Mouse (Mus musculus): ENCODE results near the gene Ttc28. TPM values are rescaled to one million over a fixed set of nuclear protein-coding genes. Genes with fewer than 3 reads are reported as not detected.
A peak's percentile ranks its signal among the peaks of the same experiment; 100 is the strongest.

Ttc28 gene
- total RNA-seq, 2 experiments from 2014 or later: 0.41 to 1.0 TPM

DNA sequence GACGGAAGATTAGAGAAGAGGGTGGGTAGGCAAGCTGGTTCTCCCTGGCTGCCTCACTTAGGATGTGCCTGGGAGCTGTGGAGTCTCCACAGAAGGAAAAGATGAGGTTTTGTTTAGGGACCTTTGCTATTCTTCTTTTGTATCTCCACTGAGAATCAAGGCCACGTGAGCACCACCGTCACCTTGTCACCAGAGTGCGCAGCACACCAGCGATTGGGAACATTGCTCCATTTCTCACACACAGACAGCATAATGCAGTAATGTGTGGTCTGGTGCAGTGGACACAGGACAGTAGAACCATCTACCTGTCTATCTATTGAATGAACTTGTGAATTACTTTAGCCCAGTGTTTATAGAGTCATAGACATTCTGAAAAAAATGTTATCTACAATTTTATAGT lies 121.3 kb downstream of the Ttc28 start:
- ATAC-seq (replicated peaks; ENCODE audit: poor library complexity, severe bottlenecking): no peak

- ATAC-seq (replicated peaks; ENCODE audit: poor library complexity, severe bottlenecking): no peak
Observed at GRCm38 (mm10) chr5:111003220-111003619, 123.6 kb downstream of the Ttc28 start.

GRCm38 (mm10) chr5:111003750-111004149 lies 124.1 kb downstream of the Ttc28 start:
- no peak for ATAC-seq (replicated peaks; ENCODE audit: poor library complexity, severe bottlenecking)

DNA sequence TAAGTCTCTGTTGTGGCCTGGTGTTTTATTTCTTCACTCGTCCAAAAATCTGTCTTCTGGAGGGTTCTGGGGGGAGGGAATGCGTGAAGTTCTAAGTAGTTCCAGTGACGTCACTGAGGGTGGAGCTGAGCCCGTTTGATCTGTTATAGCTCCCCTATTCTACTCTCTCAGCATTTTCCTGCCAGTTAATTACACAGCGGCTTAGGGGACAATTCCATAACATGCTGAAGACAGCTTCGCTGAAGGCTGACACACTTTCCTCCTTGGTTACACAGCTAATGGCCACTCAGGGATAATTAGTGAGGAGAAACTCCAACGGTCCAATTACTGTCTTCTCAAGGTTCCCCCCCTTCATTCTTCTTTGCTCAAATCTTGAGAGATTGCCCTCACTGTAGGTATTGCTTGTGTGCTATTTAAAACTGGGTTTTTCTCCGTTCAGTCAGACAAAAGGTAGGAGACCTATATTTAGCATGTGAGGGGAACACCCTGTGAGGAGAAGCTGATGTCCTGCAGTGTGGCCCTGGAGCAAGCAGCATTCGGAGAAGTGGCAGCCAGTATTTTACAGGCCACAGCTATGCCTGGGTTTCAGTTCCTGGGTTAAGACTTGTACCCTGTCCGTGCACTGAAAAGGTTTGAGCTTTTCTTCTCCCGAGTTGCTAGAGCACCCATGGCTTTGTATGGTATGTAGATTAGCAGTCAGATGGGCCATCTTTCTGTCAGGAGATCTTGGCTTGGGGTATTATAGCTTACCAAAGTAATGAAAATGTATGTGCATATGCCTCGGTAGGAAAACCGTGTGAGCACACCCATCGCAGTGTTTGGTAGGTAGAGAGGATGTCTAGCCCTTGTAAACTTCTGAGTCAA lies 126.9 kb downstream of the Ttc28 start:
- no peak for ATAC-seq (replicated peaks; ENCODE audit: poor library complexity, severe bottlenecking)

- no peak for ATAC-seq (replicated peaks; ENCODE audit: poor library complexity, severe bottlenecking)
Observed at GRCm38 (mm10) chr5:111007136-111007500, 127.5 kb downstream of the Ttc28 start.

DNA sequence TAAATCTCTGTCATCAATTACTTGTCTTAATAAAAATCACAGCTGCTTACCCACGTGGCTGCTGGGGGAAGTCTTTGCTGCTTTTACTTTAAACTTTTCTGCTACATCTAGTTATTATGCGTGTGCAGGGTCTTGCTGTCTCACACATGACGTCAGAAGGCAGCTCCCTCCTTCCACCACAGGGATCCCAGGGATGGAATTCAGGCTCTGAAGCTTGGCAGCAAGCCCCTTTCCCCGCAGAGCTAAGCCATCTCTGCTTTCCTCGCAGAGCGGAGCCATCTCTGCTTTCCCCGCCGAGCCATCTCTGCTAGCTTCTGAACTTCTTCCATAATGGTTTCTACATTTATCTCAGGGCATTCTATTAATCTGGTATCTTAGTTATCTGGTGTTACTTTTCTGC lies 128.3 kb downstream of the Ttc28 start:
- ATAC-seq (replicated peaks; ENCODE audit: poor library complexity, severe bottlenecking): no peak

- no peak for ATAC-seq (replicated peaks; ENCODE audit: poor library complexity, severe bottlenecking)
Observed at GRCm38 (mm10) chr5:111008431-111008830, 128.8 kb downstream of the Ttc28 start.

DNA sequence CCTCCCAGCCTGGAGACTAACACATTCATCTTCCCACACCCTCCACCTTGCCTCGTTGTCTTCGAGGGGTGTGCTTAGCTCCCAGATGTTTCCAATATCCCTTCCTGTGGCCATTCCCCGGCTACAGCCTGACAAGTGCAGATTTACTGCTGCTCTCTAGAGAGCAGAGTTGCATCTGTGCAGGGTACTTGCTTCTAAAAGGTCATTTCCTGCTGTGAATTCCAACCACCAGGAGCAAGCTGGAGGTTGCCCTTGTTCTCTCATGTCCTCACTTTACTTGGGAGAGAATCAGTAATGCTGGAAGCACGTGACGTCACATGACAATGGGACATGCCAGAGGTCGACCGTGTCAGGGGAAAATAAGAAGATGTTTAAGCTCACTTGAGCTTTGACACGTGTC lies 131.7 kb downstream of the Ttc28 start:
- ATAC-seq (replicated peaks; ENCODE audit: poor library complexity, severe bottlenecking): no peak

- ATAC-seq (replicated peaks; ENCODE audit: poor library complexity, severe bottlenecking): no peak
Observed at GRCm38 (mm10) chr5:111012064-111012463, 132.5 kb downstream of the Ttc28 start.

DNA sequence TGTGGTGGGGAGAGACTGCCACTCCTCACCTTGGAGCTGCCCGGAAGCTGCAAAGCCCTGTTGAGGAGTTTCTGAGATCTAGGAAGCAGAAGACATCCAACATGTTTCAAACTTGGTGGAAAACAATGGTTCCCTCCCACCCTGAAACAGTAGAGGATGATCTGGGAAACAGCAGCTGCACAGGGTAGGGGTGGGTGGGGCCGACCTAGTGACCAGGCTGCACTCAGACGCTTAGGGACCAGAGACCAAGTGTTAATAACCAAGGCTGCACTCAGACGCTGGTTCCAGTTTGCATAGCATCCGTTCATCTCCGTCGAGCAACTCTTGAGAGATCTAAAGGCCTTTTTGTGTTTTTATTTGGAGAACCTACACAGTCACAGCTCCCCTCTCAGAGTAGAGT lies 133.0 kb downstream of the Ttc28 start:
- ATAC-seq (replicated peaks; ENCODE audit: poor library complexity, severe bottlenecking): no peak

- ATAC-seq (replicated peaks; ENCODE audit: poor library complexity, severe bottlenecking): no peak
Observed at GRCm38 (mm10) chr5:111014960-111015359, 135.4 kb downstream of the Ttc28 start.

DNA sequence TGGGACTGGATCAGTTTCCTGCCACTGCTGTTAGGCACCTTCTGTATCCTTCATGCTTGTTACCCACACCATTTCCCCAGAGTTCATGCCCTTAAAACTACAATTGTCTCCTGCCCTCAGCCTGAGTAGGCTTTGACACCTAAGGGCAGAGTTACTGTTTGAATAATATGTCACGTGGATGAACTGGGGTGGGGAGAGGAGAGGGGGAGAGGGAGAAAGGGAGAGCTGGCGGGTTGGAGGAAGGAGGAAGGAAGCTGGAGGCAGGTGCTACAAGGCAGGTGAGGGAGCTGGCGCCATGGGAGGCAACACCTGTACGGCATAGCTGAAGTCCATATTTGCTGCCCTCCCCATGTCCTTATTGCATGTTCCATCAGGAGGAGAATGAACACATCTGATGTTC lies 137.7 kb downstream of the Ttc28 start:
- ATAC-seq (replicated peaks; ENCODE audit: poor library complexity, severe bottlenecking): no peak

DNA sequence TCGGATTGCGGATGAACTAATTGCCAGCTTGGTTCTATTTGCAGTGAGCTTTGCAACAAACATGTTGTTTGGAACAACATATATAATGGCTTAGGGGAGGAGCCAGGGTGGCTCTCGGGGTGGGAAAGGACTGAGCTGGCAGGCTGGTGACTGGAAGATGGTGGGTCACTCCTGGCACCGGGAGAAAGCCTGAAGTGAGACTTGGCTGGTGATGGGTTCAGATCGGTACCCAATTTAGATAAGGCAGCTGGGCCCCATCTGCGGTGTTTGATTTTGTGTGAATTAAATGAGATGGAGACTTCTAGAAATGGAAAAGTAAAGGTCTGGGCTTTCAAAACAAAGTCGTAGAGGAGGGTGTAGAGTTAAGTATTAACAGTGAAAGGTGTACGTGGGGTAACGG lies 142.7 kb downstream of the Ttc28 start:
- no peak for ATAC-seq (replicated peaks; ENCODE audit: poor library complexity, severe bottlenecking)

- no peak for ATAC-seq (replicated peaks; ENCODE audit: poor library complexity, severe bottlenecking)
Observed at GRCm38 (mm10) chr5:111022940-111023339, 143.3 kb downstream of the Ttc28 start.

DNA sequence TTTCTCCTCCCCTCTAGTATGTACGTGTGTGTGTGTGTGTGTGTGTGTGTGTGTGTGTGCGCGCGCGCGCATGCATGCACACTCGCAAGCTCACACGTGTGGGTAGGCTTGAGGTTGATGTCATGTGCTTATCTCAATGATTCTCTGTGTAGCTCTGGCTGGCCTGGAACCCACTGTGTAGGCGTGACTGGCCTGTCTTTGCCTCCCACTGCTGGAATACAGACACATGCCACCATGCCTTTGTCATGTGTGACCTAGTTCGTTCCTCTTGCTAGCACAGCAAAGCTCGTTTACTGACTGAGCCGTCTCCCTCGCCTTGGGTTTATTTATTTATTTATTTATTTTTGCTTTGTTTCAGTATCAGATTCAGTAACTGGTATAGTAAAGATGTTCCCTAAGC lies 145.0 kb downstream of the Ttc28 start:
- no peak for ATAC-seq (replicated peaks; ENCODE audit: poor library complexity, severe bottlenecking)

GRCm38 (mm10) chr5:111025476-111025875 lies 145.9 kb downstream of the Ttc28 start:
- no peak for ATAC-seq (replicated peaks; ENCODE audit: poor library complexity, severe bottlenecking)

DNA sequence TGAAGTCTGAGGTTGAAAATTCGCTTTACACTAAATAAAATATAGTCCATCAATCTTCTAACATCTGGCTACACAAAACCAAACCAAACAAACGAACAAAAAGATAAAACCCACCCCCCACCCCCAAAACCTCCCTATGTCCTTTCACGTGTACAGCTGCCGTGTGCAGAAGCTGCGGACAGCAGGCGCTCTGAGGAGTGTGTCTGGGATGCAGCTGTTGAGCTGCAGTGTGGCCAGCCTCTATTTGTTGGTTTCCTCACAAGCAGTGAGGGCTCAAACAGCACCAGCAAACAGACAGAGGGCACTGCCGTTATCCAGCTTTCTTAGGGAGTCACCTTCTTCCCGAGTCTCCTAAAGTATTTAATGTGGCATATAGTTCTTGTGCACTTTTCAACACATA lies 146.6 kb downstream of the Ttc28 start:
- no peak for ATAC-seq (replicated peaks; ENCODE audit: poor library complexity, severe bottlenecking)

- ATAC-seq (replicated peaks; ENCODE audit: poor library complexity, severe bottlenecking): peak; percentile 58
Observed at GRCm38 (mm10) chr5:111028340-111028739, 148.7 kb downstream of the Ttc28 start.

DNA sequence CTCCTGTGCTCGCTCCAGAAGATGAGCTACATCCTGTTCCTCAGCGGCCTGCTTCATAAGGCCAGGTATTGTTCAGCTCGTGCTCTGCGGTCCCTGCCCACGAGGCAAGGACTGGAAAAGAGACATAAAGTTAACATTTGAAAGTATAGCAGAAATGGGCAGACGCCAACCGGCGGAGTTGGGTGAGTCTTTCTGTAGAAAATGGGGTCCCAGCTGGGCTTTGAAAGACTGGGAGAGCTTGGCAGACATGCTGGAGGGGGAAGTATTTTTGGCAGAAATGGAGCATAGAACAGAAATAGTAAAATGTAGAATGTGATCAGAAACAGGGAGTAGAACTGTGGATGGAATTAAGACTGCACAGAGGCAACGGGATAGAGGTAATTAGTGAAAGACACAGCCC lies 149.3 kb downstream of the Ttc28 start:
- no peak for ATAC-seq (replicated peaks; ENCODE audit: poor library complexity, severe bottlenecking)

GRCm38 (mm10) chr5:111032687-111033295 lies 153.2 kb downstream of the Ttc28 start:
- ATAC-seq (replicated peaks; ENCODE audit: poor library complexity, severe bottlenecking): no peak

DNA sequence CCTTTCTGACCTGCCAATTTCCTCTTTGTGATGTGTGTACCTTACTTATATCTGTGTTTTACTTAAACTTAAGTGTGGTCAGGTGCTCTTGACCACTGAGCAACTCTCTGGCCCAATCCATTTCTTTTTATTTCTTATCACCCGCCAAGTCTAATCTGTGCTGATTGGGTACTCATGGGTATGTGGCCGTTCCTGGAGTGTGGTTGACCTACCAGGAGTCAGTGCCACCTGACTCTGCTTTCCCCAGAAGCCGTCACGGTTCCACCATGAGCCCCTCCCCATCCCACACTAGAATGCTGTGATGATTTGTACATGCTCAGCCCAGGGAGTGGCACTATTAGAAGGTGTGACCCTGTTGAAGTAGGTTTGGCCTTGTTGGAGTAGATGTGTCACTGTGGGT lies 153.9 kb downstream of the Ttc28 start:
- ATAC-seq (replicated peaks; ENCODE audit: poor library complexity, severe bottlenecking): no peak

DNA sequence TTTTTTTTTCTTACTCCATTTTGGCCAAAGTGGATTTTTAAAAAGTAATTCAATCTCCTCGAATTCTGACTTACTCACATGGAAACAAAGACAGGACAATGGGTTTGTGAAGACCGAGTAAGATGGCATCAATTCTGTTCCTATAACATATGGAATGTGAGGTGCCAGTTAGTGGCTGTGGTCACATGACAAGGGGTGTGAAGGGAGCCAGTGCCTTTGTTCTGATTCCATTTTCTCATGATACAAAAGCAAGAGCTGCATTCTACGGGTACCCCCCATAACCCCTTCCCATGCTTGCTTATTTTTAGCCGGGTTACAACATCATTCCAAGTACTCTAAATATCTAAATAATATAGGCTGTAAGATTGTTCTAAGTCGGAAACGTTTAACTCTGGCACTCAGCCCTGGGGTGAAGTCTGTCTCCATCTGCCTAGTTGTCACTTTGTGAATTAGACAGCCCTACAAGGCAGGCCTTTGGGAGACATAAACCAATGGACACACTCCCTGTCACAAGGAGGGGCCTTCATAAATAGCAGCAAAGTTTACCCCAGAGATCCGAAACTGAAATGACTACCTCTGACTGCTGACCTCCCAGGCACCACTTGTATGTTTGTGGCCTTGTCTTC lies 157.6 kb downstream of the Ttc28 start:
- ATAC-seq (replicated peaks; ENCODE audit: poor library complexity, severe bottlenecking): no peak
